Mouse (Mus musculus) spleen, adult 2 months (tissue): ENCODE results near the gene Sirt5.

Source experiments
- CTCF ChIP-seq: fragments of 200-500 bp; IDR thresholded peaks from 2 replicates; pipeline ENCODE4 v1.5.1; 2011; ENCODE audit warnings: mild to moderate bottlenecking, inconsistent platforms; ENCODE audit not compliant: insufficient read depth, insufficient read length, insufficient replicate concordance; ENCODE audit errors: extremely low read depth
- POLR2A ChIP-seq: fragments of 200-500 bp; IDR thresholded peaks from 2 replicates; pipeline ENCODE4 v1.6.1; 2011; ENCODE audit warnings: low read depth, low read length, inconsistent platforms

GRCm38 (mm10) chr13:43443706-43444105, 78.4 kb downstream of the Sirt5 start:
- no peak for TF ChIP-seq CTCF
- TF ChIP-seq POLR2A = no peak
